Mouse (Mus musculus): ENCODE measurements around the gene Ccdc63. TPM values are rescaled to one million over a fixed set of nuclear protein-coding genes. Genes with fewer than 3 reads are reported as not detected.

Gene Ccdc63
- total RNA-seq, 2 experiments from 2014 or later = 0.22 TPM; not detected in 1

Other genes with a start within 250 kb of the Ccdc63 start
- gene Cux2, start 90.7 kb downstream of the Ccdc63 start, total RNA-seq (2021) = 10 to 100 TPM; 13.1 to 17.5 TPM
- over 10,000 TPM; 18,908 to 21,159 TPM for gene Myl2, start 39.9 kb downstream of the Ccdc63 start, total RNA-seq (2021)
- 100 to 1,000 TPM; 171 to 173 TPM for gene Ppp1cc, start 17.5 kb upstream of the Ccdc63 start, total RNA-seq (2021)
- gene Hvcn1, start 66.0 kb upstream of the Ccdc63 start, total RNA-seq (2021) = 1 to 10 TPM; 2.2 to 2.3 TPM
- gene Tctn1, start 123.6 kb upstream of the Ccdc63 start, total RNA-seq (2021) = 1 to 10 TPM; 5.4 to 5.5 TPM
- 10 to 100 TPM; 63.4 to 83.1 TPM for gene Pptc7, start 143.5 kb upstream of the Ccdc63 start, total RNA-seq (2021)
- 1 to 10 TPM; 1.1 to 1.4 TPM for gene Rad9b, start 213.4 kb upstream of the Ccdc63 start, total RNA-seq (2021)
- 100 to 1,000 TPM; 109 to 122 TPM for gene Vps29, start 213.5 kb upstream of the Ccdc63 start, total RNA-seq (2021)
- 10 to 100 TPM; 24.3 to 25.5 TPM for gene Gpn3, start 231.1 kb upstream of the Ccdc63 start, total RNA-seq (2021)
- gene Fam216a, start 231.5 kb upstream of the Ccdc63 start, total RNA-seq (2021) = 10 to 100 TPM; 17.1 to 22.7 TPM

Measured in heart, postnatal 10 days (tissue).